Mouse (Mus musculus): ENCODE results near the gene Pld1.

Pld1 gene

DNA sequence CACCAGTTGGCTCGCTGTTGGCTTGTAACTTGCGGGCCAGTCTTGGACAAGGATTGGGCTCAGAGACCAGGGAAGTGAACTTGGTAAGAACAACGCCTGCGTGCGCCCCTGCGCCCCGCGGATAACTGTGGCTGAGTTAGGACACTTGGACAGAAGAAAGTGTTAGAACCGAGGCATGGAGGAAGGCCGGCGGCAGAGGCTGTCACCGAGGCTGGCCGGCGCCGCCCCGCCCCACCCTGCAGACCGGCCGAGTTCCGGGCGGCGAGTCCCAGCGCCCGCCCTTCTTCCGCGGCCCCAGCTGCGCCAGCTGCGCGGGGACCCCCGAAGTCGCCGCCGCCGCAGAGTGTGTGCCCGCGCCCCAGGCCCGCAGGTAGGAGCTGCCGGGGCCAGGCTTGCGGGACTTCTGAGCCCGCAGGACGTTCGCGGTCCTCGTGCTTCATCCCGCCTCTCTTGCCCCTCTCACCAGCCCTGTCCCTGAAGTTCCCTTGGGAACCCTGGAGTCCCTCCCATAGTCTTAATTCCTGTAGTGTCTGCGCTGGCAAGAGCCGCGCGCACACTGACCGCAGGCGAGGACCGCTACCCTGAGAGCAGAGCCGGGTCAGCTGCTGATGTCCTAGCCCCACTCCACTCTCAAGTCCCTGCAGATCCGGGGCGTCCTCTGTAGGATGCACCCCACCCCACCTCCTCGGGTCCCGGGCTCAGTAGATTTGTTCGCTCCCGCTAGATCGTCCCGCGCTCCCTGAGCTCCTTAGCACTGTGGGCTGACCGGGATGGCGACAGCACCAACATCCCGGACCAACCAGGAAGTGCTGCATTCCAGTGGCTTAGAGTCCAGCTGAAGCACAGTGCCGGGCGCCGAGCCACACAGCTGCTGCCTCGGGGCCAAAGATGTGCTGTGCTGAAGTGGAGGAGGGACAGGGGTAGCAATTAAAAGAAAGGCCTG, at the start of gene Pld1:
TSS of gene Pld1 (plus strand) at position 315 of the 943 bp plus-strand sequence.
- DNase-seq = peak; percentile 91

DNA sequence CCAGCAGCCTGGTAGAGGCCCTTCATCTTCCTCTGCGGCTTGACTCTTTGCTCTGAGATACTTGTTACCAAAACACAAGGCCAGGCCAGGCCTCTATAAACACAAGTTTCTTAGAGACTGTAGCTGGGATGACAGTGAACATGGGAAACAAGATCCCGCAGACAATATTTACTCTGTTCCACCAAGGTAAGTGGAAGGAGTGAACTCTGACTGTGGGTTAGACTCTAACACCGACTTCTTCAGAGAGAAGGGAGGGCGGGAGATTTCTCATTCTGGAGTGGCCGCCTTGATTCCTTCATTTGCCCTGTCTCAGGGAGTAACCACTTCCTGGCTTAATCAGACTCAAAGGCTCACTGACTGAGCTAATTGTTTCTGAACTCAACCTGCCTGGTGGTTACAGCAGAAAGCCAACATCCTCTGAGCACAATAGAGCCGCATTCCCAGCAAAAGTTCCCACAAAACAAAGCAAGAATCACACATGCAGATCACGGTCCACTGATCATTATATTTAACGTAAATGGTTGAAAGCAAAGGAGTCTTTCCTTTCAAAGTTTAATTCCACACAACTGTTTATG, 42.1 kb upstream of the Pld1 start, which contains the start of gene Tmem212:
TSS of gene Tmem212 (minus strand) at position 51 of the 575 bp plus-strand sequence.
- DNase-seq = no peak

DNA sequence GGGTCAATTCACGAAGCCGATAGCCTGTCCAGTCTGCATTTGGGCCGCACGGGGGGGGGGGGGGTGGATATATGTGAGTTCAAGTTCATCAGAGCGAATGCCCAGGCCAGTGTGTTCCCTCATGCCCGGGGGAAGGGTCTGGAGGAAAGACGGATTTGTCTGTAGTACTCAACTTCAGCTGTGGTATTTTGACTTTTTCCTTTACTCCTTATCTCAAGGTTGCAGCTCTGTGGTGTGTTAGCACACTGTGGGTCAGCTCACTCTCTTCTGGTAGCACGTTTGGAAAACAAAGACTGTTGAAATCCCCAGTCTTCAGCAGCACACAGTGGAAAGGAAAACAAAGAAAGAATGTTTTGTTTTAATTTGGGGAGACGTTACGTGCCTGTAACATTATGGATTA, 40.3 kb upstream of the Pld1 start:
- no peak for DNase-seq

DNA sequence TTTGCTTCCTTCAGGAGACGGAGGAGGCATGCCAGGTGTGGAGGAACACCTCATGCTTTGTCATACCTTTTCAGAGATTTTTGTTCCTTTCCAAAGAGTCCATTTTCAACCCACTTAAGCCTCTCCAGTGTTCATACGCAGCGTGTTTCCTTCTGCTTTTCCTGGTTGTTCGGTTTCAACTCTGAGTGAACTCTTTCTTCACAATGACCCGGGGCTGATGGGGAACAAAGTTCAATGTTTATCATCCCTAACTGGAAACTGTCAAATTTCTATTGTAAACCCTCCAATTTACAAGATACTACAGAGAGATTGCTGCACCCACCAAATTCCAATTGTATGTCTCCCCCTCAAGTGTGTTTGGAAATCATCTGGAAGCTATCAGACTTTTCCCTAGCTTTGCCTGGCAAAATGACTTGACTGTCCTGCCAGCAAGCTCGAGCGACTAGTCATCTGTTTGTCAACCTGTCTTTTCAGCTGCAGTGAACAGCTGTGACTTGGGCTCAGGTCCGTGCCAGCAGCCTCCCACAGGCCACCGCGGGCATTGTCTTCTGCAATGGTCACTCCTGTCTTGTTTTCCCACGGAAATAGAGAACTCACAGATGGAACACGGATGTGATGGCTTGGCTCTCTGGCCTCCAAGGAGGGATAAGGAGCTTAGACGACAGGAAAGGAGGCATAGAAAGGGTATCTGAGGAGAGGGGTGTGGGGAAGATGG, 39.3 kb upstream of the Pld1 start:
- DNase-seq = no peak

GRCm38 (mm10) chr3:27901846-27902245, 36.6 kb upstream of the Pld1 start:
- DNase-seq = no peak

DNA sequence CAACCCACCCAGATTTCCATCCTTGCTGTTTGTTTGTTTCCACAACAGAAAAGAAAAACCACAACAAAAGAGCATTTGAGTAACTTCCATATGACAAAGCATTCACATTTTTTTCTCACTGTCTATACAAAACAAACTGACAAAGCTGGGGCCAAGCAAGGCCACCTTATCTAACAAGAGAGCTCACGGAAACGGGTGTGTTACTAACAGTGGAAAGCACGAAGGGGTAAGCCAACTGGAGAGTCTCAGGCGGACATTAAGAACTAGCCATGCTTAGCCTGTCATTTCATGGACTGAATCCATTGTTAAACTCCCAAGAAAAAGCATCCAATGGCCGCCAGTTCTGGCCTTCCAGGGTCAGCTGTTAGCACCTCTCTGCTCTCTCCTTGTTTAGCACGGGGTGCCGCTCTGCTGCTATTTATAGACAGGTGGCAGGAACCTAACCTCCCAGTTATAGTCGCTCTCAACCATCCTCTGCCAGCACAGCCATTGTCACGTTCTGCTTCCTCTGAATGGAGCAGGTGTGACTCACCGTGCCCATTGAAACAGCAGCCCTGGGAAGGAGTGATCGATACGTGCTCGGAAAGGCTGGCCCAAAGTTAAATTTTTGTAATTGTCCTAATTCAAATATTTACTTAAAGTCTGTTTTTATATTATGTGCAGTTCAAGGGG, 33.7 kb upstream of the Pld1 start:
- DNase-seq = peak; percentile 12

- no peak for DNase-seq
Observed at GRCm38 (mm10) chr3:27906647-27907209, 31.8 kb upstream of the Pld1 start.

GRCm38 (mm10) chr3:27907301-27907700, 31.2 kb upstream of the Pld1 start:
- DNase-seq = no peak

GRCm38 (mm10) chr3:27908316-27908715, 30.2 kb upstream of the Pld1 start:
- DNase-seq = no peak

GRCm38 (mm10) chr3:27909016-27909415, 29.5 kb upstream of the Pld1 start:
- DNase-seq = no peak

- DNase-seq = no peak
Observed at GRCm38 (mm10) chr3:27918656-27919436, 19.6 kb upstream of the Pld1 start.

DNA sequence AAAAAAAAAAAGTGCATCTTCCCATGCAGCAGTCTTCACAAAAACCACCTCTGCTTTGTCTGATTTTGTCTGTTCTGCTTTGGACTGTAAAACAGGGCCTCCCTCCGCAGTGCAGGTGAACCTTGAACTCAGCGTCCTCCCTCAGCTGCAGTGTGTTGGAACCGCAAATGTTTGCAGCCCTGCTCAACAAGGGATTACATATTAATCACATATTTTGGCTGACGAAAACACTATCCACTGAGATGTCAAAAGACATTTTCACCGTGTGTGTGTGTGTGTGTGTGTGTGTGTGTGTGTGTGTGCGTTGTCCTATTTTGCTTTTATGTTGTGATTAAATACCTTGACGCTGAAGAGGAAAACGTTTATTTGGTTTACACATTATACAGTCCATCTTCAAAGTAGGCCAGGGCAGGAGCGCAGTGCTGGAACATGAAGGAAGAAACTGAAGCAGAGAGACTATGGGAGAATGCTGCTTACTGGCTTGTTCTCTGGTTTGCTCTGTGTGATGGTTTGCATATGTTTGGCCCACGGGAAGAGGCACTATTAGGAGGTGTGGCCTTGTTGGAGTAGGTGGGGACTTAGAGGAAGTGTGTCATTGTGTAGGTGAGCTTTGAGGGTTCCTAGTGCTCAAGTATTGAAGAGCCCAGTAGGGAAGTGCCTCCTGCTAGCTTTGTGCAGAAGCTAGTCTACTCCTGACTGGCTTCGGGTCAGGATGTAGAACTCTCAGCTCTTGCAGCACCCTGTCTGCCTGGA, 17.1 kb upstream of the Pld1 start:
- peak; percentile 66 for DNase-seq

- no peak for DNase-seq
Observed at GRCm38 (mm10) chr3:27924037-27924436, 14.5 kb upstream of the Pld1 start.

GRCm38 (mm10) chr3:27929219-27929618, 9.3 kb upstream of the Pld1 start:
- no peak for DNase-seq

- DNase-seq = no peak
Observed at GRCm38 (mm10) chr3:27932391-27932790, 6.1 kb upstream of the Pld1 start.

GRCm38 (mm10) chr3:27935644-27936043, 2.9 kb upstream of the Pld1 start:
- no peak for DNase-seq

- DNase-seq = no peak
Observed at GRCm38 (mm10) chr3:27936731-27937130, 1.8 kb upstream of the Pld1 start.

GRCm38 (mm10) chr3:27937144-27938110, 1.1 kb upstream of the Pld1 start:
- DNase-seq = no peak

- no peak for DNase-seq
Observed at GRCm38 (mm10) chr3:27941634-27942033, 3.1 kb downstream of the Pld1 start.

DNA sequence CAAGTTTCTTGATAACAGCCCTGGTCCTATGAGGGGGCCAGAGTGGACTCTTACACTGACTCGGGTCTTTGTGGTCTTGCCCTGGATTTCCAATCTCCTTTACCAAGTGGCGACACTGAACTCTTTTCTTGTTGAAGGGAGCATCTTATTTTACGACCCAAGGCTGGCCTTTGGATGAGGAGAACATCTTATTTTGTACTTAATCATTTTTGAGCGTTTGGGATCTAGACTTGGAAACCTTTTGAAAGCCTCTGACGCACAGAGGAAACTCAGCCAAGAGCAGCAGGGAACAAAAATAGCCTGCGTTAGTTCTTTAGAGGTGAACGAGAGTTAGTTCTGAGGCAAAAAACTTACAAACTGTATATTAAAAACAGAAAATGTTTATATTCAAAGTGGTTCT, 4.5 kb downstream of the Pld1 start:
- peak; percentile 63 for DNase-seq
